Mouse (Mus musculus) neural tube, embryonic 12.5 days (tissue): ENCODE measurements at regions not wholly inside any gene's neighbourhood (a gene's known extent, or its start where the extent isn't known, plus 50 kb on each side); places are given as distances from the start of the nearest gene placed in this dataset.

Experiments used
- ATAC-seq: fragments of 200-750 bp; cut with Nextera tagmentation; 2 replicates; pipeline ENCODE4 v1.8.0; 2017; ENCODE audit warnings: low read depth, mild to moderate bottlenecking, moderate TSS enrichment, moderate library complexity; ENCODE audit not compliant: low FRiP score
- H3K27ac ChIP-seq: fragments of 300-500 bp; sonication (generic); 2 replicates; pipeline ENCODE4 v1.5.1; 2016
- H3K27me3 ChIP-seq: fragments of 300-500 bp; sonication (generic); replicated peaks from 2 replicates; pipeline ENCODE4 v1.6.1; 2016; ENCODE audit warnings: mild to moderate bottlenecking
- H3K36me3 ChIP-seq: fragments of 300-500 bp; sonication (generic); 2 replicates; pipeline ENCODE4 v1.6.1; 2016; ENCODE audit warnings: mild to moderate bottlenecking
- H3K4me1 ChIP-seq: fragments of 300-500 bp; sonication (generic); 2 replicates; pipeline ENCODE4 v1.6.1; 2016
- H3K4me2 ChIP-seq: fragments of 300-500 bp; sonication (generic); replicated peaks from 2 replicates; pipeline ENCODE4 v1.6.1; 2016; ENCODE audit warnings: mild to moderate bottlenecking
- H3K4me3 ChIP-seq: fragments of 300-500 bp; sonication (generic); 2 replicates; pipeline ENCODE4 v1.5.1; 2016
- H3K9ac ChIP-seq: fragments of 300-500 bp; sonication (generic); 2 replicates; pipeline ENCODE4 v1.6.1; 2016; ENCODE audit warnings: mild to moderate bottlenecking
- H3K9me3 ChIP-seq: fragments of 300-500 bp; sonication (generic); 2 replicates; pipeline ENCODE4 v1.6.1; 2016; ENCODE audit warnings: mild to moderate bottlenecking
- WGBS: fragments of 180-500 bp; shearing (Covaris S2); methylation state at CpG from one replicate; pipeline ENCODE4 v1.1.7; 2016; 5-methylcytosine and 5-hydroxymethylcytosine counted together

GRCm38 (mm10) chr17:88378505-88378904, 62.0 kb upstream of the Foxn2 start:
- Histone ChIP-seq H3K9ac (no peak overlapping the region), H3K4me2 (no peak overlapping the region), H3K4me3 (no peak overlapping the region), H3K4me1 (no peaks in the 10 kb centered on the region), H3K9me3 (0 out of 2 replicates have a peak, but pooled peaks cover 5% of the 10 kb centered on the region), H3K36me3 (no peaks in the 10 kb centered on the region), H3K27ac (no peak overlapping the region), H3K27me3 (no peaks in the 10 kb centered on the region)
- no peak for ATAC-seq
- WGBS: 91% methylated on average over 5 of the region's 5 CpGs

- Histone ChIP-seq H3K36me3 (no peaks in the 10 kb centered on the region), H3K9me3 (0 out of 2 replicates have a peak, but pooled peaks cover 5% of the 10 kb centered on the region), H3K27ac (no peak overlapping the region), H3K9ac (no peak overlapping the region), H3K27me3 (no peaks in the 10 kb centered on the region), H3K4me3 (no peak overlapping the region), H3K4me2 (no peak overlapping the region), H3K4me1 (no peaks in the 10 kb centered on the region)
- no peak for ATAC-seq
- 94% methylated on average over 5 of the region's 5 CpGs for WGBS
Measured at GRCm38 (mm10) chr17:88379389-88379788, 61.1 kb upstream of the Foxn2 start.

DNA sequence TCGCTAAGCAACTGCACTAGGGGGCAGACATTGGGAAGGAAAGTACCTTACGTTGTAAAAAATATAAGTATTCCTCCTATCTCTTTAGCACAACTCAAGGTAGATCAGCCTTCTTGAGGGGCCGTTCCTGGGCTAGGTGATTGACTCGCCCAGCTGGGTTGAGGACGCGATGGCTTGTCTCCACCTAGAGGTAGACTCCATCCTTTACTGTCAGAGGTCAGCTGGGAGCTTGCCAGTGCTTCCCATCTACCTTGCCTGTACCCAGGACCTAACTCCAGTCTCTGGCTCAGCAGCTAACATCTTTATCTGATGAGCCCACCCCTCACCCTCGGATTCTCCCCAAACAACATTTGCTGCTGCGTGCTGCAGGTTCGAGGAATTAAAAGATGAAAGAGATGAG, 59.4 kb upstream of the Foxn2 start:
- no peak for ATAC-seq
- WGBS: 66% methylated on average over 9 of the region's 9 CpGs
- H3K27ac ChIP-seq: no peak overlapping the region
- H3K4me1 ChIP-seq: no peaks in the 10 kb centered on the region
- no peak overlapping the region for H3K4me2 ChIP-seq
- no peak overlapping the region for H3K4me3 ChIP-seq
- no peaks in the 10 kb centered on the region for H3K36me3 ChIP-seq
- H3K9me3 ChIP-seq: 0 out of 2 replicates have a peak, but pooled peaks cover 5% of the 10 kb centered on the region
- H3K9ac ChIP-seq: no peak overlapping the region
- H3K27me3 ChIP-seq: no peaks in the 10 kb centered on the region

GRCm38 (mm10) chr17:88383447-88383846, 57.1 kb upstream of the Foxn2 start:
- no peak overlapping the region for H3K4me2 ChIP-seq
- H3K9me3 ChIP-seq: 0 out of 2 replicates have a peak, but pooled peaks cover 5% of the 10 kb centered on the region
- no peak for ATAC-seq
- H3K27me3 ChIP-seq: no peaks in the 10 kb centered on the region
- H3K27ac ChIP-seq: no peak overlapping the region
- H3K4me3 ChIP-seq: no peak overlapping the region
- no peaks in the 10 kb centered on the region for H3K4me1 ChIP-seq
- no peaks in the 10 kb centered on the region for H3K36me3 ChIP-seq
- 84% methylated on average over 4 of the region's 4 CpGs for WGBS
- no peak overlapping the region for H3K9ac ChIP-seq

- no peak for ATAC-seq
- no peak overlapping the region for H3K9ac ChIP-seq
- 71% methylated on average over 15 of the region's 15 CpGs for WGBS
Measured at GRCm38 (mm10) chr17:88388441-88388951, 52.0 kb upstream of the Foxn2 start.

DNA sequence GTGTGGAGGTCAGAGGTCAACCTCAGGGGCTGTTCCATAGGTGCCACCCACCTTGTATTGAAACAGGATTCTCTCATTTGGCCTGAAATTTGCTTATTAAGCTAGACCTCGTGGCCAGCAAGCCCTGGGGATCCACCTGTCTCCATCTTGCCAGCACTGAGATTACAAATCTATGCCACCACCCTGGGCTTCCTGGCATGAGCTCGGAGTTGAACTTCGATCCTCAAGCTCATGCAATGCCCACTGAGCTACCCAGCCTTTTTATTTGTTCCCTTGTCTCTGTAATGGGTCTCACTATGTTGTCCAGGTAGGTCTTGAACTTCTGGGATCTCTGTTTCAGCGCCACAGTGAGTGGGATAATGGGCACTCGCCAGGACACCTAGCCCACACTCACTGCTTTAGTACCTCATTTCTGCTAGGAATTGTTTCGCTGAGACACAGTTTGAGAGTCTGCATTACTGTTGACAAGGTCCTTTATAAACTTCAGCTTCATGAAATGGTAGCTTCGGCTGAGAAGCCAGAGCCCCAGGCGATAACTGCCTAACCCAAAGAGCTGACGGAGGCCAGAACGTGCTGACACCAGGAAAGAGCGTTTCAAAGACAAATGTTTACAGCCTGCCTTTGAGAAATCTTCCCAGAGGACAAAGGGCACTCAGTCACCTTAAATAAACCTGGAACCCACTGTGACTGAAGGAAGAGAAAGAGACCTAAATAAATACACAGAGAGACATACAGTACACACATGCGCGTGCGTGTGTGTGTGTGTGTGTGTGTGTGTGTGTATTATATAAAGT, 50.6 kb upstream of the Foxn2 start:
- Histone ChIP-seq H3K9me3 (no peaks in the 10 kb centered on the region), H3K36me3 (no peaks in the 10 kb centered on the region), H3K27ac (no peak overlapping the region), H3K4me2 (no peak overlapping the region), H3K9ac (no peak overlapping the region), H3K4me1 (no peaks in the 10 kb centered on the region), H3K4me3 (no peak overlapping the region), H3K27me3 (no peaks in the 10 kb centered on the region)
- WGBS: 59% methylated on average over 14 of the region's 14 CpGs
- ATAC-seq: no peak

More at GRCm38 (mm10) chr17:88388441-88388951, 52.0 kb upstream of the Foxn2 start:
- Histone ChIP-seq H3K9me3 (no peaks in the 10 kb centered on the region), H3K27me3 (no peaks in the 10 kb centered on the region), H3K4me1 (no peaks in the 10 kb centered on the region), H3K36me3 (no peaks in the 10 kb centered on the region), H3K27ac (no peak overlapping the region), H3K4me3 (no peak overlapping the region), H3K4me2 (no peak overlapping the region)
